Mouse (Mus musculus): ENCODE results near the gene Plb1. TPM values are rescaled to one million over a fixed set of nuclear protein-coding genes. Genes with fewer than 3 reads are reported as not detected.

The Plb1 gene
- polyA plus RNA-seq, 1 experiment from 2014 or later, result 10.7 TPM

Other genes with a start within 250 kb of the Plb1 start
- gene Fosl2, start 96.9 kb upstream of the Plb1 start, polyA plus RNA-seq (2015; fragmentation: Nextera tagmentation; extraction: Ambion mirVana), result 0.78 and 0.95 TPM in 2 replicates
- gene Ppp1cb, start 226.1 kb downstream of the Plb1 start, polyA plus RNA-seq (2015; fragmentation: Nextera tagmentation; extraction: Ambion mirVana), result 207 TPM in 2 replicates

Data from thymus, postnatal 0 days (tissue).